Mouse (Mus musculus): ENCODE measurements around the gene Zmiz1. TPM values are rescaled to one million over a fixed set of nuclear protein-coding genes. Genes with fewer than 3 reads are reported as not detected.

The Zmiz1 gene
- 78.1 and 99.2 TPM in 2 replicates for polyA plus RNA-seq (2012; ENCODE audit: insufficient read depth, insufficient read length, missing spikeins)

DNA sequence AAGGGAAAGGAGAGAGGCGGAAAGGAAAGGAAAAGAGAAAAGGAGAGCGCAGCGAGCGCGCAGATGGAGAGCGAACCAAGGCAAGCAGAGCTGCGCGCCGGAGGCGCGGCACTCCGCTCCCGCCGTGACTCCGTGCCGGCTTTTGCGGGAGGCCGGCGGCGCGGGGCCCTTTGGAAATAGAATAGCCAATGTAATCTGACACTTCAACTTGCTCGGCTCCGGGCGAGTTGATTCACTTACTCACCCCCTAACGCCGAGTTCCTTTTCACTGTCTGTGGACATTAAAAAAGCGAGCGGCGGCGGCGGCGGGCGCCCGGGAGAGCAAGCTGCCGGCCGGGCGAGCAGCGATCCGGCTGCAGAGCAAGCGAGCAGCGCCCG is at the start of gene Zmiz1:
Gene Zmiz1 (plus strand): TSS at position 170 of the 378 bp plus-strand sequence.
- TF ChIP-seq CTCF (IDR thresholded peaks at IDR 0.05; ENCODE audit: low read depth, low read length) (no peak), POLR2A (IDR thresholded peaks at IDR 0.05; ENCODE audit: borderline replicate concordance, low read depth, low read length) (no peak)
- peaks cover 17% of the 10 kb centered on the region for H3K4me1 ChIP-seq (ENCODE audit: control insufficient read depth, insufficient read depth, low read length)
- H3K4me3 ChIP-seq (ENCODE audit: insufficient read depth, low read length): peak within 1 kb of the TSS; percentile 81
- peak within 1 kb of the TSS; percentile 91 for H3K27ac ChIP-seq (ENCODE audit: insufficient read depth, low read depth, low read length)

DNA sequence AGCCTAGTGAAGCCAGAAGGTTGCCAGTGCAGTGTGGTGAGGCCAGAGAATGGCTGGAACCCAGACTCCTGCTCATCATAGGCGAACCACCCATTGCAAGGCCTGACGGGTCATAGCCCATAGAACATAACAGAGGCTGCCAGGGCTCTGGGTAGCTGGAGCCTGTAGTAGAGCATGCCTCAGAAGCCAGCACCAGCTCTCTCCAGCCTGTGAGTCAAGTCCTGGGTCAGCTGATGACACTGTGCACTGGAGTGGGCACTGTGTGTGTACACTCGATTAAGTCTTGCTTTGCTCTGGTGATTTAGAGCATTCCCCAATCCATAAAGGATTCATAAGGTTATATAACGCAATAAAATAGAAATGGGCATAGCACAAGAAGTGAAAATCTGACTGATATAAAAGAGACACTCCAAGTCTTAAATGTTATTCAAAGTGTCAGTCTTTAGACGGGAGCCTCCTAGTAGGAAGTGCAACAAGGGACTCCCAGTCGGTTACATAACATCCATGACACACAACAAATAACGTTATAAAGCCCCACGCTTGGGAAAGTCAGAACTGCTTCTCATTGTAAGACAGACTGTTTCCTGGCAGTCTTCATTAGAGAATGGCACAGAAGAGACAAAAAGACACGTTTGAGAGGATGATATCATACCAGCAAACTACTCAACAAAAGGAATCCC is 47.0 kb upstream of the Zmiz1 start:
- Histone ChIP-seq H3K27ac (ENCODE audit: insufficient read depth, low read depth, low read length) (no peak overlapping the region), H3K4me1 (ENCODE audit: control insufficient read depth, insufficient read depth, low read length) (peaks cover 26% of the 10 kb centered on the region), H3K4me3 (ENCODE audit: insufficient read depth, low read length) (no peak overlapping the region)
- no peak for TF ChIP-seq POLR2A (IDR thresholded peaks at IDR 0.05; ENCODE audit: borderline replicate concordance, low read depth, low read length)

DNA sequence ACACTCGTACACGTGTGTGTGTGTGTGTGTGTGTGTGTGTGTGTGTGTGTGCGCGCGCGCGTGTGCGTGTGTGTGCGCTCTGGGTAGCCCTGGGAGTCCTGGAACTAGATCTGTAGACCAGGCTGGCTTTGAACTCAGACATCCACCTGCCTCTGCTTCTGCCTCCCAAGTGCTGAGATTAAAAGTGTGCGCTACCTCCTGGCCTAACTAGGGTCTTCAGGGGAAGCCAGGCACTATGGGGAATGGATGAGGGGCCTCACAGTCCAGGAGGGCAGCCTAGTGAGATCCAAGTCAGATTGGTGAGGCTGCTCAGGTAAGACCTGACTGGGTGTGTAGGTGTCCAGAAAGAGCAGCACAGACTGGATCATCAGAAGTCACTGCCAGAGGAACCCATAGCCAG is 46.2 kb upstream of the Zmiz1 start:
- Histone ChIP-seq H3K27ac (ENCODE audit: insufficient read depth, low read depth, low read length) (no peak overlapping the region), H3K4me1 (ENCODE audit: control insufficient read depth, insufficient read depth, low read length) (peaks cover 26% of the 10 kb centered on the region), H3K4me3 (ENCODE audit: insufficient read depth, low read length) (no peak overlapping the region)
- TF ChIP-seq CTCF (IDR thresholded peaks at IDR 0.05; ENCODE audit: low read depth, low read length) (no peak), POLR2A (IDR thresholded peaks at IDR 0.05; ENCODE audit: borderline replicate concordance, low read depth, low read length) (no peak)

DNA sequence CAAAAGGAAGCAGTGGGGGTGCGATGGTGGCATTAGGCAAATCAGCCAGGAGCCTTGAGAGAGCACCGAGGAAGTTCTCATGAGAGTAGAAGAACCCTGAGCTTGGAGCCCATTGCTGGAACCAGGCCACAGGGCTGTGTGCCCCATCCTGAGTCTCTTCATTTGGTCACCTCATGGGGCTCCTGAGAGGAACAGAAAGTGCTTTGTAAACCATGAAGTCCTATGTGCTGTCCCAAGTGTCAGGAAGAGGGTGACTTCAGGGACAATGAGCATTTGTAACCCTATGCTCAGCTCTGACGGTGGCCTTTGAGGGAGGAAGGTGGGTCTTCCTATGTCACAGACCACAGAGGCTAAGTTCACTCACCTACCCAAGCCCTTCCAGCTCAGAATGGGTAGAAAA is 45.5 kb upstream of the Zmiz1 start:
- no peak overlapping the region for H3K4me3 ChIP-seq (ENCODE audit: insufficient read depth, low read length)
- no peak overlapping the region for H3K27ac ChIP-seq (ENCODE audit: insufficient read depth, low read depth, low read length)
- H3K4me1 ChIP-seq (ENCODE audit: control insufficient read depth, insufficient read depth, low read length): peaks cover 26% of the 10 kb centered on the region
- no peak for TF ChIP-seq POLR2A (IDR thresholded peaks at IDR 0.05; ENCODE audit: borderline replicate concordance, low read depth, low read length)

DNA sequence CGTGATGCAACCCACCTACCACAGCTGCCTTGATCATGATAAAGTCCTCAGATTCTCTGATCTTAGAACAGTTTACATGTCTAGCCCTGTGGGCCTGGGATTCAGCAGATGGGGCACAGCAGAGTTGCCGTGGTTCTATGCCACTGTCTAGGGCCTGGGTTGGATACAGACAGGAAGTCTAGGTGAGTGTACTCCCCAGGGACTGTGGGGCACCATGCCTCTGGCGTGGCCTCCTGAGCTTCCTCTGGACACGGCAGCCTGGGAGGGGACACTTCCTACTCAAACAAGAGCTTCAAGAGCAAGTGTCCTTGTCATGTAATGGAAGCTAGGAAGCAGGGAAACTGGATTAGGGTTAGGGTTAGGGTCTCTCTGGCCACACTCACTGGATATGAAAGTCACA is 44.9 kb upstream of the Zmiz1 start:
- Histone ChIP-seq H3K27ac (ENCODE audit: insufficient read depth, low read depth, low read length) (no peak overlapping the region), H3K4me3 (ENCODE audit: insufficient read depth, low read length) (no peak overlapping the region), H3K4me1 (ENCODE audit: control insufficient read depth, insufficient read depth, low read length) (peaks cover 26% of the 10 kb centered on the region)
- TF ChIP-seq CTCF (IDR thresholded peaks at IDR 0.05; ENCODE audit: low read depth, low read length) (no peak), POLR2A (IDR thresholded peaks at IDR 0.05; ENCODE audit: borderline replicate concordance, low read depth, low read length) (no peak)

DNA sequence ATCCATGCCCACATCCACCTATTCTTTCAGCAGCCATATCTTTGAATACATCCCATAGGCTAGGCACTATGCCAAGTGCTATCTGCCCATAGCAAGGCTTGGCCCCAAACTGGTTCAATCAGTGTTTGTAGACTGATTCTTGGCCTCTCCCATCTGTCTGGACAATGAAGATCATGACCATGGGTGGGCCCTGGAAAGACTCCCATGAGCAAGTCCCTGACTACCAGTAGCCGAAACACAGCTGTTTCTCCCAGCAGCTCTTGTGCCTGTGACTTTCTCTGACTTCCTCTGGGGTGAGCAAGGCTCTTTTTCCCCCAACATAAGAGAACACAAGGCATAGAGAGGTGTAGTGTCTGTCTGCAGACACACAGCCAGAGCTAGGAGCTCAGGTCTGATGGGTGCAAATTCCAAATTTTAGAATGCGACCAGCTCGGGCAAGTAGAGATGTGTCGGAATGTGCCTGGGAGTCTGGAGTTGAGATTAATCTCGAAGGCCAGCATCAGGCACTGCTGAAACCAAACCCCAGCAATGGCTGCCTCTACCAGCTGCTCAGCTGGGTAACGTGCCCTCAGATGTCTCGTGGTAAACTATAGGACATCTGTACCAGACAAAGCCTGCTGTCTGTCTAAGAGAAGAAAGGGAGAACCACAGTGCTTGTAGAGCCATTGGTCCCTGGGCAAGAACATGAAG is 38.8 kb upstream of the Zmiz1 start:
- Histone ChIP-seq H3K4me3 (ENCODE audit: insufficient read depth, low read length) (no peak overlapping the region), H3K27ac (ENCODE audit: insufficient read depth, low read depth, low read length) (no peak overlapping the region), H3K4me1 (ENCODE audit: control insufficient read depth, insufficient read depth, low read length) (no peaks in the 10 kb centered on the region)
- TF ChIP-seq POLR2A (IDR thresholded peaks at IDR 0.05; ENCODE audit: borderline replicate concordance, low read depth, low read length) (no peak), CTCF (IDR thresholded peaks at IDR 0.05; ENCODE audit: low read depth, low read length) (no peak)

DNA sequence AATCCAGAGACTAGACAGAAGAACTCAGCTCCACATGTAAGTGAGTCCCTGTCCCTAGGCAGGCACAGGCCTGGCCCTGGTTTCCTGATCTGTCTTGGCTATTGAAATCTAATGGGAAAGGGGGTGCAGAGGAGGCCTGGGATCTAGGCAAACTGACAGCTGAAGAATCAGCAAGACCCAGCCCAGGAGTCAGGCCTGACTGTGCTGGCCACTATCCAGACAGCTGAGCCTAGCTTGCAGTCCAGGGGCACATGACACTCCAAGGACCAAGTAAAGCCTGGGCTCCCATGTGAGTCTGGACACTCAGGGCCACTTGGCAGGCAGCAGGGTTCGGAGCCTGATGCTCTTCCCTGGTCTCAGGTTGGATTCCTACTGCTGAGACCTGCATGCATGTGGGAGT is 38.0 kb upstream of the Zmiz1 start:
- no peak overlapping the region for H3K4me3 ChIP-seq (ENCODE audit: insufficient read depth, low read length)
- TF ChIP-seq POLR2A (IDR thresholded peaks at IDR 0.05; ENCODE audit: borderline replicate concordance, low read depth, low read length): no peak
- TF ChIP-seq CTCF (IDR thresholded peaks at IDR 0.05; ENCODE audit: low read depth, low read length): no peak
- no peaks in the 10 kb centered on the region for H3K4me1 ChIP-seq (ENCODE audit: control insufficient read depth, insufficient read depth, low read length)
- H3K27ac ChIP-seq (ENCODE audit: insufficient read depth, low read depth, low read length): no peak overlapping the region

DNA sequence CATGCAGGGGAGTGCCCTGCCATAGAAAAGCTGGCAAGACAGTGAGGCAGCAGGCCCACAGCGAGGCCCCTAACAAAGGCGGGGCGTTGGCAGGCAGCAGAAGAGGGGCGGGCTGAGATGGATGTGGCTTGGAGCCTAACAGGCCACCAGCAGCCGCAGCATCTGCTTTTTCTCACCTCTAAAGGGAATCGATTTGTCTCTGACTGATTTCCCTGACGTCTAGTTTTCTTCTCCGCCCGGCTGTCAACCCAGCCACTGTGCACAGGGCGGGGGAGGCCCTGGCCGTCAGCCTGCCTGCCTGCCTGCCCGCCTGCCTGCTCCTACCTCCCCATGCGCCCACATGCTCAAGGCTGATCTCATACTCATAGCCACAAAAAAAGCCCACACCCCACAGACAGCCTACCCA is 37.4 kb upstream of the Zmiz1 start:
- Histone ChIP-seq H3K4me1 (ENCODE audit: control insufficient read depth, insufficient read depth, low read length) (no peaks in the 10 kb centered on the region), H3K27ac (ENCODE audit: insufficient read depth, low read depth, low read length) (no peak overlapping the region), H3K4me3 (ENCODE audit: insufficient read depth, low read length) (no peak overlapping the region)
- TF ChIP-seq POLR2A (IDR thresholded peaks at IDR 0.05; ENCODE audit: borderline replicate concordance, low read depth, low read length) (no peak), CTCF (IDR thresholded peaks at IDR 0.05; ENCODE audit: low read depth, low read length) (no peak)

DNA sequence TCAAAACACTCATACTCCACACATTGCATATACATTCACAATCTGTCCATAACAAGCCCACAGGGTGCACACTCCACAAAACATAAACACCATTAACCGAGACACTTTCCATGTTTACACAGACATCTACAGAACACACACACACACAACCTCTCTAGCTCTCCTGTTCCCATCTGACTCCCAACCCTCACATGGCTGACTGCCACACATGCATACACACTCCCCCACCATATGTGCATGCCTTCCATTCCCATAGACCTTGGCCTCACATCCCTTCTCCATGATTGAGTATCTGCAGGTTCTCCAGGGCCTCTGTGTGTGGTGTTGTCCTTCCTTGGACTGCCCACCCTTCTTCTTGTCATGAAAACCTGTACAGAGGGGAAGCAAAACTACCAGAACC is 36.0 kb upstream of the Zmiz1 start:
- H3K27ac ChIP-seq (ENCODE audit: insufficient read depth, low read depth, low read length): no peak overlapping the region
- TF ChIP-seq POLR2A (IDR thresholded peaks at IDR 0.05; ENCODE audit: borderline replicate concordance, low read depth, low read length): no peak
- TF ChIP-seq CTCF (IDR thresholded peaks at IDR 0.05; ENCODE audit: low read depth, low read length): no peak
- H3K4me3 ChIP-seq (ENCODE audit: insufficient read depth, low read length): no peak overlapping the region
- H3K4me1 ChIP-seq (ENCODE audit: control insufficient read depth, insufficient read depth, low read length): no peaks in the 10 kb centered on the region

DNA sequence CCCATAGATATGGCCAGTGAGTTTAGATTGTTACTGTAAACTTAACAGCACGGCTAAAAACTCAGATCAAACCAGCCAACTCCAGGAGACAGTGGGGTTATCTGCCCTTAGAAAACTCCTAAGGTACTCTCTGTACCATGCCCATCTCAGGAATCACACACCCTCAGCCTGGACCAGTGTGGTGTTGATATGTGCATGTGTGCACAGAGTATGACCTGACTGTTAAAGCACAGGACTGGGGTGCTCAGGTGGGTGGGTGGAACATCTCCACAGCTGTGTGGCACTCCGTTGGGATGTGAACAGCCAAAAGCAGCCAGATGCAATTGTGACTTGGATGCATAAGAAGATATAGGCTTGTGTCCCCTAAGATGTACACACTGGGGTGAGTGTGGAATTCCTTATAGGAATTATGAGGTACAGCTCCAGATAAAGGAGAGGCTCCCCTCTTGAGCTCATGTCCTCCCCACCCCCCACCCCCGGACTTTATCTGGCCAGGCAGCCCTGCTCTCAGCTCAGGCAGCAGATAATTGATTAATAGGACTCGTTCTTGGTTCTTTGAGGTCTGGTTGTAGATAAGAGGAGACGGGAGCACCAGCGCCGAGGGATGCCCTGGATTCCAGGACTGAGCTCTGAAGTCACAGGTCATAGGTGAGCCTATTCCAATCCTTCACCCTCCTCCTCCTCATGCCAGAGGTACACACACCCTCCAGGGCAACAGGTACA is 35.1 kb upstream of the Zmiz1 start:
- no peaks in the 10 kb centered on the region for H3K4me1 ChIP-seq (ENCODE audit: control insufficient read depth, insufficient read depth, low read length)
- TF ChIP-seq POLR2A (IDR thresholded peaks at IDR 0.05; ENCODE audit: borderline replicate concordance, low read depth, low read length): no peak
- no peak for TF ChIP-seq CTCF (IDR thresholded peaks at IDR 0.05; ENCODE audit: low read depth, low read length)
- H3K27ac ChIP-seq (ENCODE audit: insufficient read depth, low read depth, low read length): no peak overlapping the region
- no peak overlapping the region for H3K4me3 ChIP-seq (ENCODE audit: insufficient read depth, low read length)

Measured in bone marrow macrophage, adult 2 months (primary cell).